Mouse (Mus musculus) Muller cell, postnatal 12 days (primary cell): ENCODE data around the gene Olfr357.

Experiments used
- DNase-seq: peaks from one replicate; pipeline ENCODE4 v3.0.0-alpha.2; 2015; ENCODE audit errors: inconsistent ontology term

The Olfr357 gene

DNA sequence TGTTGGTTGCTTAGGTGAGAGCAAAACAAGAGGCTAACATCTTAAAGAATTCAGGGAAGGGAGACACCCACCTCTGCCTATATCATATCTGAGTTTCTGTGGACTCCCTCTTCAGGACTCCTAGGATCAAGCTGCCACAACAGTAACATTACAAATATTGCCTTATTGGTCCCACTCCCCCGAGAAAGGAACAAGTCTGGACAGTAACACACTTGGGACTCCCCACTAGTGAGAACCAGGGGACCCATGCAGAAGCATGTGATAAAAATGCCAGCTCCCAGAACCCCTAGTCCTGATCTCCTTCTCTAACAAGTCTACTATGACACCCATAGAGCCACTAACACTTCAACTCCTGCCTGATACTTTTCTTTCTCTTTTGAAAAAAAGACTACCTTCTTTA lies at the start of gene Olfr357:
Gene Olfr357 (plus strand): TSS at position 301 of the 400 bp plus-strand sequence.
- DNase-seq: no peak

DNA sequence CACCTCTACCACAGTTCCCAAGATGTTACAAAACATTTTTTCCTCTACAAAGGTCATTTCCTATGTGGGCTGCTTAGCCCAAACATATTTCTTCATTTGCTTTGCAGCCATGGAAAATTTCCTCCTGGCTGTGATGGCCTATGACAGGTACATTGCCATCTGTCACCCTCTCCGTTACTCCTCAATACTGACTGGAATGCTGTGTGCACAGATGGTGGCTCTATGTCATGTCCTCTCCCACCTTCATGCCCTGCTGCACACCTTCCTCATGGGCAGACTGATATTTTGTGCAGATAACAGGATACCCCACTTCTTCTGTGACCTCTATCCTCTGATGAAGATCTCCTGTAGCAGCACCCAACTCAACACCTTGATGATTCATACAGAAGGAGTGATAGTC lies 3.4 kb downstream of the Olfr357 start:
- DNase-seq: no peak

DNA sequence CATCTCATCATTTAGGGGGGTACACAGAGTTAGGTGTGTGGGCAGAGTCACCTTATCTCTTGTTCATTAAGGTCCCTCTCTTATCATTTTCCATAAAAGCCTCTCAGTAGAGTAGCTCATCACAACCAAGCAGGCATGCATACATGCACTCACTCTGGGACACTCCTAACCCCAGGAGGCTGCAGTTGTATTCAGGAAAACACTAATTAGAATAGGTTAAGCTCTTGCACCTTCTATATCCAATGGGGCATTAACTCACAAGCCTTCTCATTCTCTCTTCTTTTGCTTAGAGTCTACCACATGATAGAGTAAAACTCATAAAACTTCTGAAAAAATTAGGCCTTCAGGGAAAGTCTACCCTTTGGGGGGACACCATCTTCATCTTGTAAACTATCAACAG lies 15.6 kb downstream of the Olfr357 start, which contains the start of gene Olfr358:
Gene Olfr358 (minus strand): TSS at position 101 of the 400 bp plus-strand sequence.
- no peak for DNase-seq
